Mouse (Mus musculus): ENCODE measurements around the gene Nppc. TPM values are rescaled to one million over a fixed set of nuclear protein-coding genes. Genes with fewer than 3 reads are reported as not detected.

Gene Nppc
- not detected in 2 replicates for total RNA-seq (2012; rRNA removed)
- not detected for polyA plus RNA-seq (2012; ENCODE audit: insufficient read depth in 1 of 2, insufficient read length in 2 of 2, low read depth in 1 of 2, low replicate concordance in 2 of 2, missing spikeins in 1 of 2)

DNA sequence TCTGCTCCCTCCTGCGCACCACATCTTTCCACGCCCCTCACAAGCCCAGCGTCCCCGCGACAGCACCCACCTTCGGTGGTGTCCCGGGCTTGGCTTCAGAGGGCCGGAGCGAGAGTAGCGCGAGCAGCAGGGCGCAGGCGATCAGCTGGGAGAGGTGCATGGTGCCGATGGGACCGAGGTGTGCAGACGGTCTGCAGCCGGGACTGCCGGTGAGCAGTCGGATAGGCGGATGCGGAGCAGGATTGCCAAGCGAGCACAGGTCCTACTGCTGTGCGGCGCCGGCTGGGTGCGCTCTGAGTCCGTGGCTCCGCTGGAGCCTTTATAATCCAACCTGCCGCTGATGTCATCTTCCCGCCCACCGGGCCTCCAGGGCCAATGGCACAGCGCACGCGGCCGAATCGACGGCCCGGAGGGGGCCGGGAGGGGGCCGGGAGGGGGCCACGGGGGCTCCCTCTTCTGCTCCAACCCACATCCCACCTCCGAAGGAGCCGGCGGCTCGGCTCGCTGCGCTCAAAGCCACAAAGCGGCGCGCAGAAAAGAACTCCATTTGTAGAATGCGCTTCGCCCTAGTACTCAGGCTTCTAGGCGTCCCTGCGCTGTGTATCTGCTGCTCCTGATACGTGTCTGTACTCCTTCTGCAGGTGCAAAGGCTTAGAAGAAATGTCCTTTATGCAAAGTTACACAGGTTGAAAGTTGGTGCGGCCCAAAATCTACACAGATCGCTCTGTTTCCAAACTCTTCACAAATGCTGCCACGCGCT lies at the start of gene Nppc:
Gene Nppc, minus strand, starts transcription at position 293 of the 760 bp plus-strand sequence.
- Histone ChIP-seq H3K27me3 (ENCODE audit: control insufficient read depth in 1 of 2, insufficient read depth in 2 of 2, low read length in 2 of 2) (peaks cover 1 to 3% of the 10 kb centered on the region in 2 experiments; a peak in 1 of 4 replicates), H3K79me2 (ENCODE audit: control insufficient read depth, insufficient read depth, low read length, poor library complexity) (no peaks in the 10 kb centered on the region), H3K36me3 (ENCODE audit: control insufficient read depth in 1 of 2, insufficient read depth in 2 of 2, low read length in 2 of 2) (no peaks in the 10 kb centered on the region), H3K27ac (ENCODE audit: control insufficient read depth, low read depth, low read length) (no peak within 1 kb of the TSS), H3K9me3 (replicated peaks; ENCODE audit: insufficient read depth, low read length) (no peaks in the 10 kb centered on the region), H3K9ac (ENCODE audit: control insufficient read depth, low read depth, low read length, poor library complexity, severe bottlenecking) (no peak within 1 kb of the TSS), H3K4me1 (ENCODE audit: control insufficient read depth in 1 of 2, insufficient read depth in 2 of 2, low read length in 2 of 2) (no peaks in the 10 kb centered on the region), H3K4me3 (ENCODE audit: control insufficient read depth in 1 of 2, insufficient read depth in 1 of 2, low read depth in 2 of 2, low read length in 2 of 2) (no peak within 1 kb of the TSS)
- no peak for DNase-seq (ENCODE audit: low read depth, low spot score)
- TF ChIP-seq CHD2 (IDR thresholded peaks at IDR 0.05; ENCODE audit: low read length) (no peak), POLR2A (IDR thresholded peaks at IDR 0.05; ENCODE audit: control insufficient read depth in 1 of 2, insufficient read depth in 1 of 2, low read depth in 1 of 2, low read length in 2 of 2, poor library complexity in 1 of 2) (no peak), MAX (IDR thresholded peaks at IDR 0.05; ENCODE audit: low read length) (no peak), BHLHE40 (IDR thresholded peaks at IDR 0.05; ENCODE audit: borderline replicate concordance, low read depth, low read length) (no peak), RCOR1 (IDR thresholded peaks at IDR 0.05; ENCODE audit: low read depth, low read length) (no peak), EP300 (IDR thresholded peaks at IDR 0.05; ENCODE audit: low read depth in 1 of 2, low read length in 2 of 2) (no peak), ZNF384 (IDR thresholded peaks at IDR 0.05; ENCODE audit: low read depth, low read length) (no peak), HCFC1 (IDR thresholded peaks at IDR 0.05; ENCODE audit: low read depth, low read length) (no peak), USF2 (IDR thresholded peaks at IDR 0.05; ENCODE audit: borderline replicate concordance in 1 of 2, insufficient read depth in 1 of 2, low read depth in 1 of 2, low read length in 2 of 2) (no peak), MYC (IDR thresholded peaks at IDR 0.05; ENCODE audit: low read depth, low read length) (no peak), MAZ (IDR thresholded peaks at IDR 0.05; ENCODE audit: low read depth, low read length) (no peak), POLR2AphosphoS2 (IDR thresholded peaks at IDR 0.05; ENCODE audit: low read length) (no peak)

- H3K36me3 ChIP-seq (ENCODE audit: control insufficient read depth in 1 of 2, insufficient read depth in 2 of 2, low read length in 2 of 2), result peaks cover 0 to 10% of the 10 kb centered on the region in 2 experiments; a peak in 3 of 4 replicates
- TF ChIP-seq SIN3A (IDR thresholded peaks at IDR 0.05; ENCODE audit: low read length), result no peak
- no peak for TF ChIP-seq HCFC1 (IDR thresholded peaks at IDR 0.05; ENCODE audit: low read depth, low read length)
- TF ChIP-seq MAZ (IDR thresholded peaks at IDR 0.05; ENCODE audit: low read depth, low read length), result no peak
- H3K4me3 ChIP-seq (ENCODE audit: control insufficient read depth in 1 of 2, insufficient read depth in 1 of 2, low read depth in 2 of 2, low read length in 2 of 2), result no peak overlapping the region
- no peaks in the 10 kb centered on the region for H3K27me3 ChIP-seq (ENCODE audit: control insufficient read depth in 1 of 2, insufficient read depth in 2 of 2, low read length in 2 of 2)
- no peak overlapping the region for H3K9ac ChIP-seq (ENCODE audit: control insufficient read depth, low read depth, low read length, poor library complexity, severe bottlenecking)
- no peak overlapping the region for H3K27ac ChIP-seq (ENCODE audit: control insufficient read depth, low read depth, low read length)
- H3K9me3 ChIP-seq (replicated peaks; ENCODE audit: insufficient read depth, low read length), result no peaks in the 10 kb centered on the region
- peaks cover 1% of the 10 kb centered on the region; the same call in 1 of the 2 replicates for H3K79me2 ChIP-seq (ENCODE audit: control insufficient read depth, insufficient read depth, low read length, poor library complexity)
- no peak for DNase-seq (ENCODE audit: low read depth, low spot score)
- peaks cover 3 to 5% of the 10 kb centered on the region in 2 experiments; a peak in 1 of 4 replicates for H3K4me1 ChIP-seq (ENCODE audit: control insufficient read depth in 1 of 2, insufficient read depth in 2 of 2, low read length in 2 of 2)
These were observed 49.0 kb upstream of the Nppc start for GRCm38 (mm10) chr1:86719391-86719790.
